Mouse (Mus musculus) brain, embryonic 14.5 days (tissue): ENCODE data around the gene Cep72.

Source experiments
- CTCF ChIP-seq: fragments of 200-500 bp; IDR thresholded peaks from 2 replicates; pipeline ENCODE4 v1.5.1; 2012; ENCODE audit warnings: inconsistent platforms, mild to moderate bottlenecking, moderate library complexity, borderline replicate concordance; ENCODE audit not compliant: insufficient read depth, insufficient read length; ENCODE audit errors: extremely low read depth
- POLR2A ChIP-seq: fragments of 200-500 bp; IDR thresholded peaks from 2 replicates; pipeline ENCODE4 v1.6.1; 2012; ENCODE audit warnings: mild to moderate bottlenecking, inconsistent platforms, borderline replicate concordance; ENCODE audit not compliant: poor library complexity, insufficient read depth, insufficient read length, severe bottlenecking; ENCODE audit errors: extremely low read depth

GRCm38 (mm10) chr13:74001492-74001891 lies 60.6 kb downstream of the Cep72 start:
- TF ChIP-seq CTCF (no peak), POLR2A (no peak)
